Comparison of ENCODE assay signal across 8 mouse cellular contexts in genomic region chr14:50785251-50785637, GRCm38 (mm10). TPM values are rescaled to one million over a fixed set of nuclear protein-coding genes. Genes with fewer than 3 reads are reported as not detected.
A peak's percentile ranks its signal among the peaks of the same experiment; 100 is the strongest.
DNase-seq lines count a peak whose midpoint lies in the region; ATAC-seq and TF ChIP-seq lines count a peak whose summit lies in the region.

Ttc5 (minus strand) TSS chr14:50785519.

- peak within 1 kb of the TSS; percentile 68 for H3K27ac ChIP-seq in embryonic facial prominence, embryonic 14.5 days (replicated peaks; ENCODE audit: low read depth, low read length)
- H3K27ac ChIP-seq in heart, adult 2 months, result peak within 1 kb of the TSS; percentile 84
- H3K27ac ChIP-seq in limb, embryonic 13.5 days, result peak within 1 kb of the TSS; percentile 40; the same call in 1 of the 2 replicates
- peak within 1 kb of the TSS; percentile 86 for H3K27ac ChIP-seq in midbrain, embryonic 16.5 days (ENCODE audit: low read length)

- H3K79me2 ChIP-seq in heart, adult 2 months (replicated peaks; ENCODE audit: control insufficient read depth, insufficient read depth, low read length), result peaks cover 6% of the 10 kb centered on the region

- intact Hi-C loops in heart, adult 2 months (cut with DNase I), result loop anchor here (1.0 kb wide), 1 partner anchor 22 kb away; the partner anchor contains the start of genes Ccnb1ip1 and Parp2

- peaks cover 15% of the 10 kb centered on the region for H3K36me3 ChIP-seq in embryonic facial prominence, embryonic 14.5 days (ENCODE audit: control insufficient read depth, insufficient read depth, low read length)
- peaks cover 6% of the 10 kb centered on the region for H3K36me3 ChIP-seq in heart, adult 2 months (ENCODE audit: control insufficient read depth, insufficient read depth, low read length)
- peaks cover 22% of the 10 kb centered on the region for H3K36me3 ChIP-seq in limb, embryonic 13.5 days
- H3K36me3 ChIP-seq in midbrain, embryonic 16.5 days (ENCODE audit: control insufficient read depth, insufficient read depth, low read length), result peaks cover 11% of the 10 kb centered on the region

- 0% methylated on average over 15 of the region's 21 CpGs for WGBS in embryonic facial prominence, embryonic 14.5 days
- 0% methylated on average over 21 of the region's 21 CpGs for WGBS in heart, adult 2 months
- 1% methylated on average over 21 of the region's 21 CpGs for WGBS in limb, embryonic 13.5 days
- WGBS in midbrain, embryonic 16.5 days, result under 1% methylated on average over 21 of the region's 21 CpGs

- no peaks in the 10 kb centered on the region for H3K27me3 ChIP-seq in embryonic facial prominence, embryonic 14.5 days (replicated peaks; ENCODE audit: control insufficient read depth, insufficient read depth, low read length)
- H3K27me3 ChIP-seq in heart, adult 2 months (ENCODE audit: control insufficient read depth, insufficient read depth, low read length), result no peaks in the 10 kb centered on the region
- H3K27me3 ChIP-seq in limb, embryonic 13.5 days, result no peaks in the 10 kb centered on the region
- H3K27me3 ChIP-seq in midbrain, embryonic 16.5 days (ENCODE audit: control insufficient read depth, insufficient read depth, low read depth, low read length), result no peaks in the 10 kb centered on the region

- peak within 1 kb of the TSS; percentile 84 for H3K9ac ChIP-seq in embryonic facial prominence, embryonic 14.5 days (ENCODE audit: low read depth, low read length)
- peak within 1 kb of the TSS; percentile 88 for H3K9ac ChIP-seq in heart, adult 2 months (ENCODE audit: low read depth, low read length)
- H3K9ac ChIP-seq in limb, embryonic 13.5 days, result peak within 1 kb of the TSS; percentile 81
- peak within 1 kb of the TSS; percentile 81 for H3K9ac ChIP-seq in midbrain, embryonic 16.5 days (ENCODE audit: low read depth, low read length)

- peak within 1 kb of the TSS; percentile 60 for H3K4me2 ChIP-seq in embryonic facial prominence, embryonic 14.5 days (ENCODE audit: low read depth, low read length)
- H3K4me2 ChIP-seq in limb, embryonic 13.5 days (replicated peaks), result peak within 1 kb of the TSS; percentile 71
- H3K4me2 ChIP-seq in midbrain, embryonic 16.5 days (ENCODE audit: low read length), result peak within 1 kb of the TSS; percentile 73

- TF ChIP-seq CTCF in heart, adult 2 months (IDR thresholded peaks at IDR 0.05), result peak; percentile 98

- H3K4me1 ChIP-seq in embryonic facial prominence, embryonic 14.5 days (ENCODE audit: control insufficient read depth, insufficient read depth, low read length), result no peaks in the 10 kb centered on the region
- peaks cover 3% of the 10 kb centered on the region for H3K4me1 ChIP-seq in heart, adult 2 months (ENCODE audit: control insufficient read depth, insufficient read depth, low read length)
- peaks cover 7% of the 10 kb centered on the region for H3K4me1 ChIP-seq in limb, embryonic 13.5 days
- peaks cover 15% of the 10 kb centered on the region for H3K4me1 ChIP-seq in midbrain, embryonic 16.5 days (ENCODE audit: control insufficient read depth, insufficient read depth, low read length)

- H3K9me3 ChIP-seq in embryonic facial prominence, embryonic 14.5 days (ENCODE audit: control insufficient read depth, low read length), result no peaks in the 10 kb centered on the region
- no peaks in the 10 kb centered on the region for H3K9me3 ChIP-seq in limb, embryonic 13.5 days
- 0 out of 2 replicates have a peak, but pooled peaks cover 3% of the 10 kb centered on the region for H3K9me3 ChIP-seq in midbrain, embryonic 16.5 days (replicated peaks; ENCODE audit: control insufficient read depth, low read length, poor library complexity, severe bottlenecking)

- TF ChIP-seq EP300 in heart, adult 2 months (IDR thresholded peaks at IDR 0.05; ENCODE audit: insufficient read depth, low read depth, low read length), result peak; percentile 69; the same call in 1 of the 2 replicates

- peak; percentile 94 for ATAC-seq in embryonic facial prominence, embryonic 14.5 days (ENCODE audit: low read depth)
- peak; percentile 95 for ATAC-seq in limb, embryonic 13.5 days (ENCODE audit: low FRiP score, low read depth)
- peak; percentile 97 for ATAC-seq in midbrain, embryonic 16.5 days

- peak within 1 kb of the TSS; percentile 85 for H3K4me3 ChIP-seq in embryonic facial prominence, embryonic 14.5 days (ENCODE audit: low read depth, low read length)
- peak within 1 kb of the TSS; percentile 74 for H3K4me3 ChIP-seq in heart, adult 2 months
- peak within 1 kb of the TSS; percentile 80 for H3K4me3 ChIP-seq in limb, embryonic 13.5 days
- H3K4me3 ChIP-seq in midbrain, embryonic 16.5 days (ENCODE audit: low read depth, low read length), result peak within 1 kb of the TSS; percentile 81

- DNase-seq in 3T3-L1 (ENCODE audit: low read depth, low spot score), result peak; percentile 89
- peak; percentile 84 to 90 for DNase-seq in adrenal gland, postnatal 4 days (ENCODE audit: low spot score in 2 of 2)
- DNase-seq in embryonic facial prominence, embryonic 14.5 days (ENCODE audit: low spot score), result peak; percentile 87
- peak; percentile 89 to 95 for DNase-seq in heart, adult 2 months
- DNase-seq in kidney, adult 8-10 months, result peak; percentile 85 to 93
- DNase-seq in spleen, postnatal 10 days (ENCODE audit: low spot score in 2 of 2), result peak; percentile 96

- peak; percentile 73 for TF ChIP-seq POLR2A in heart, adult 2 months (IDR thresholded peaks at IDR 0.05; ENCODE audit: insufficient read depth, low read depth, low read length)

RNA-seq across cellular contexts. Expression of gene Ttc5, which starts in this region (rescaled TPM):
- 10 to 100 TPM; 61.8 to 71.8 TPM for total RNA-seq in adrenal gland, postnatal 4 days (2021)
- 57.7 and 68.7 TPM in 2 replicates for polyA plus RNA-seq in embryonic facial prominence, embryonic 14.5 days (2014; fragmentation: Nextera tagmentation; extraction: Ambion mirVana)
- 10 to 100 TPM; 13.2 to 13.9 TPM for total RNA-seq in heart, adult 2 months (2021)
- polyA plus RNA-seq in heart, adult 2 months (2012; rRNA removed), result 13.3 and 18.4 TPM in 2 replicates
- 87.1 and 88.5 TPM in 2 replicates for polyA plus RNA-seq in limb, embryonic 13.5 days (2015; fragmentation: Nextera tagmentation; extraction: Ambion mirVana)
- polyA plus RNA-seq in midbrain, embryonic 16.5 days (2015; fragmentation: Nextera tagmentation; extraction: Ambion mirVana), result 132 and 133 TPM in 2 replicates

Comparison
In these comparisons a context has a peak if more than half of its experiments do, and no peak if none do; other contexts are left out.
1. Peak in every context shown above with its lines: DNase-seq, ATAC-seq, H3K4me3 ChIP-seq and H3K27ac ChIP-seq.
2. RNA of gene Ttc5 (total RNA-seq): 61.8 to 71.8 TPM in adrenal gland, postnatal 4 days; 13.2 to 13.9 TPM in heart, adult 2 months; every median in the first group is over 4 times any median in the second.